In the genomic region with DNA sequence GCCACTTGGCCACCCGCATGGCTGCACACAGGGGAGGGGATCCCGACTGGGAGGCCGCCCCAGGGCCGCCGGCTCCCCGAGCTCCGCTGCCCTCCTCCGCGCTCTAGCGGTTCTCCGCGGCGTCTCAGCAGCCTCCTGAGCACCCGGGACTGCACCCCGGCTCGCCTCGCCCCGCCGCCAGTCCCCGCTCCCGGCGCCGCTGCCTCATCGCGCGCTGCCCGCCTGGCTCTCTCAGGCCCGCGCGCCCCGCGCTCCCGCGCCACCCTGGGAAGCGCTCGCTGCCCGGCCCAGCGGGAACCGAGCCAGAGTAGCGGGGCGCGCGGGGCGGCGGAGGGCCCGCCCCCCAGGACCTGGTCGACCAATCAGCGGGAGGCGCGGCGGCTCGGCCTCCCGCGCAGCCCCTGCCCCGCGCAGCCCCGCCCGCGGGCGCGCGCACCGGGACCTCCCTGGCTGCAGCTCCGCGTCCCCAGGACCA, we compare ENCODE assay signal across 7 mouse cellular contexts.
DNase-seq lines count a peak whose midpoint lies in the region; ATAC-seq and TF ChIP-seq lines count a peak whose summit lies in the region.

No protein-coding gene starts in this region.

- peak overlapping the region; percentile 79 for H3K9ac ChIP-seq in embryonic facial prominence, embryonic 11.5 days (replicated peaks; ENCODE audit: low read length)
- H3K9ac ChIP-seq in midbrain, embryonic 16.5 days (ENCODE audit: low read depth, low read length): peak overlapping the region; percentile 78
- peak overlapping the region; percentile 32; the same call in 1 of the 2 replicates for H3K9ac ChIP-seq in stomach, embryonic 15.5 days

- H3K4me2 ChIP-seq in embryonic facial prominence, embryonic 11.5 days (ENCODE audit: low read depth, low read length): peak overlapping the region; percentile 98
- peak overlapping the region; percentile 94 for H3K4me2 ChIP-seq in midbrain, embryonic 16.5 days (ENCODE audit: low read length)
- H3K4me2 ChIP-seq in stomach, embryonic 15.5 days: peak overlapping the region; percentile 97

- H3K36me3 ChIP-seq in embryonic facial prominence, embryonic 11.5 days (replicated peaks; ENCODE audit: control insufficient read depth, insufficient read depth, low read depth, low read length): no peaks in the 10 kb centered on the region
- H3K36me3 ChIP-seq in midbrain, embryonic 16.5 days (ENCODE audit: control insufficient read depth, insufficient read depth, low read length): no peaks in the 10 kb centered on the region
- no peaks in the 10 kb centered on the region for H3K36me3 ChIP-seq in stomach, embryonic 15.5 days

- TF ChIP-seq CTCF in brain, embryonic 14.5 days (IDR thresholded peaks at IDR 0.05; ENCODE audit: borderline replicate concordance, extremely low read depth, insufficient read depth, insufficient read length): no peak

- WGBS in embryonic facial prominence, embryonic 11.5 days: 0% methylated on average over 38 of the region's 65 CpGs
- 1% methylated on average over 40 of the region's 65 CpGs for WGBS in midbrain, embryonic 16.5 days
- 1% methylated on average over 53 of the region's 65 CpGs for WGBS in stomach, embryonic 15.5 days

- no peaks in the 10 kb centered on the region for H3K9me3 ChIP-seq in embryonic facial prominence, embryonic 11.5 days (replicated peaks; ENCODE audit: control insufficient read depth, low read length)
- H3K9me3 ChIP-seq in midbrain, embryonic 16.5 days (replicated peaks; ENCODE audit: control insufficient read depth, low read length, poor library complexity, severe bottlenecking): no peaks in the 10 kb centered on the region
- no peaks in the 10 kb centered on the region for H3K9me3 ChIP-seq in stomach, embryonic 15.5 days

- peak; percentile 92 for DNase-seq in brain, embryonic 14.5 days (ENCODE audit: low read depth)
- peak; percentile 88 for DNase-seq in embryonic facial prominence, embryonic 11.5 days (ENCODE audit: low spot score)
- DNase-seq in heart, adult 18-20 months: peak; percentile 58 to 60
- DNase-seq in kidney, adult 18-20 months: peak; percentile 53
- DNase-seq in left cerebral cortex, postnatal 4 days: peak; percentile 90

- intact Hi-C loops in left cerebral cortex, postnatal 4 days (cut with DNase I): loop anchor here (10.0 kb wide), 1 partner anchor 111 kb away; no protein-coding TSS in a partner anchor

- peak; percentile 62 for TF ChIP-seq POLR2A in brain, embryonic 14.5 days (IDR thresholded peaks at IDR 0.05; ENCODE audit: borderline replicate concordance, extremely low read depth, insufficient read depth, insufficient read length, poor library complexity, severe bottlenecking)

- peak overlapping the region; percentile 74 for H3K4me3 ChIP-seq in embryonic facial prominence, embryonic 11.5 days (ENCODE audit: low read depth, low read length)
- H3K4me3 ChIP-seq in midbrain, embryonic 16.5 days (ENCODE audit: low read depth, low read length): peak overlapping the region; percentile 81
- H3K4me3 ChIP-seq in stomach, embryonic 15.5 days (replicated peaks): peak overlapping the region; percentile 64

- H3K27ac ChIP-seq in embryonic facial prominence, embryonic 11.5 days (replicated peaks; ENCODE audit: low read depth, low read length): no peak overlapping the region; the same call in 1 of the 2 replicates
- H3K27ac ChIP-seq in midbrain, embryonic 16.5 days (ENCODE audit: low read length): peak overlapping the region; percentile 66
- 0 out of 2 replicates have a peak overlapping the region, but pooled peaks have one; percentile 44 for H3K27ac ChIP-seq in stomach, embryonic 15.5 days

- peak; percentile 90 for ATAC-seq in embryonic facial prominence, embryonic 11.5 days (replicated peaks; ENCODE audit: insufficient number of reproducible peaks, low FRiP score, low TSS enrichment, low read depth)
- ATAC-seq in midbrain, embryonic 16.5 days: peak; percentile 94
- ATAC-seq in stomach, embryonic 15.5 days (ENCODE audit: insufficient read depth, low FRiP score, low read depth): peak; percentile 94

- H3K27me3 ChIP-seq in embryonic facial prominence, embryonic 11.5 days (ENCODE audit: control insufficient read depth, insufficient read depth, low read length): peaks cover 8% of the 10 kb centered on the region
- peaks cover 7% of the 10 kb centered on the region for H3K27me3 ChIP-seq in midbrain, embryonic 16.5 days (ENCODE audit: control insufficient read depth, insufficient read depth, low read depth, low read length)
- H3K27me3 ChIP-seq in stomach, embryonic 15.5 days (replicated peaks): peaks cover 12% of the 10 kb centered on the region; the same call in 1 of the 2 replicates

- peaks cover 5% of the 10 kb centered on the region for H3K4me1 ChIP-seq in embryonic facial prominence, embryonic 11.5 days (ENCODE audit: control insufficient read depth, insufficient read depth, low read length)
- peaks cover 7% of the 10 kb centered on the region for H3K4me1 ChIP-seq in midbrain, embryonic 16.5 days (ENCODE audit: control insufficient read depth, insufficient read depth, low read length)
- H3K4me1 ChIP-seq in stomach, embryonic 15.5 days: 0 out of 2 replicates have a peak, but pooled peaks cover 8% of the 10 kb centered on the region
